Mouse (Mus musculus) CH12.LX (cell line): ENCODE data around the gene Gstm3.

Source experiments
- CTCF ChIP-seq, 2 experiments: IDR thresholded peaks in 1 of 2; conservative IDR thresholded peaks in 1 of 2; 2 replicates each; pipeline ENCODE4 v1.5.1; 2011 to 2012; ENCODE audit warnings: low read depth in 2 of 2, low read length in 2 of 2, improper control_type of control experiment in 1 of 2, inconsistent platforms in 1 of 2, mild to moderate bottlenecking in 1 of 2, moderate library complexity in 1 of 2
- MEF2A ChIP-seq: IDR thresholded peaks from 2 replicates; pipeline ENCODE4 v1.6.1; 2014; ENCODE audit warnings: low read depth, mild to moderate bottlenecking, inconsistent platforms, low read length, improper control_type of control experiment, borderline replicate concordance
- SIN3A ChIP-seq: IDR thresholded peaks from 2 replicates; pipeline ENCODE4 v1.6.1; 2012; ENCODE audit warnings: low read length, improper control_type of control experiment, inconsistent platforms
- ZC3H11A ChIP-seq: IDR thresholded peaks from 2 replicates; pipeline ENCODE4 v1.6.1; 2012; ENCODE audit warnings: low read depth, mild to moderate bottlenecking, inconsistent platforms, low read length, improper control_type of control experiment

- TF ChIP-seq CTCF (conservative IDR thresholded peaks at IDR 0.05 in 1 of 2, IDR thresholded peaks at IDR 0.05 in 1 of 2; ENCODE audit: low read depth in 2 of 2, low read length in 2 of 2): no peak
- TF ChIP-seq ZC3H11A: no peak
- no peak for TF ChIP-seq MEF2A
- no peak for TF ChIP-seq SIN3A
Observed at GRCm38 (mm10) chr3:107943239-107943990, 25.7 kb downstream of the Gstm3 start, which contains the start of gene Gstm6.
